20 mouse cellular contexts compared by ENCODE assay signal in the genomic region with DNA sequence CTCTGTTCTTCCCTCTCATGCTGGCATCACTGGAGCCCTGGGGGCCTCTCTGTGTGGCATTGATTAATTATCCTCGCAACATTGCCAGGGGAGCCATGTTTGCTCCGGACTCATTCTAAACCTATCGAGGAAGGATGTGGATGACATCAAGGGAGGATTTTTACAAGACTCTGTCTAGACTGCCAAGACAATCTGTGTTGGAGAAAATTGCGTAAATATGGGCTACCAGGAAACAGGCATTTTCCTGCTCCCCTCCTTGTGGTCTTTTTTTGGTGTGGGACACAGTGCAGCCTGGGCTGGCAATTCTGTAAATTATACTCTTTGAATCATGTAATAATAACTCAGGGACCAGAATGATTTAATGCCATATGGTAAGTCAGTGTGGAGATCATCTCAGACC.
"Had no signal": no experiment of that assay in that cellular context is flagged by ENCODE, and none has a peak within 500 bp of the region (broad histone marks: within the 10 kb centered on the region; RNA-seq: fewer than 3 reads in every experiment).

No protein-coding gene starts in this region.

- ATAC-seq: liver, embryonic 12.5 days; midbrain, embryonic 13.5 days; midbrain, embryonic 16.5 days had no signal

- H3K27ac ChIP-seq: kidney, postnatal 0 days; limb, embryonic 10.5 days; limb, embryonic 13.5 days; liver, embryonic 12.5 days; liver, embryonic 15.5 days; midbrain, embryonic 10.5 days; midbrain, embryonic 13.5 days; neural tube, embryonic 13.5 days; stomach, embryonic 15.5 days had no signal

- H3K4me3 ChIP-seq: limb, embryonic 10.5 days; limb, embryonic 13.5 days; liver, embryonic 12.5 days; liver, embryonic 15.5 days; midbrain, embryonic 10.5 days; midbrain, embryonic 13.5 days; myocyte; neural tube, embryonic 13.5 days; stomach, embryonic 15.5 days had no signal

- H3K9me3 ChIP-seq: limb, embryonic 10.5 days; limb, embryonic 13.5 days; liver, embryonic 12.5 days; liver, embryonic 15.5 days; midbrain, embryonic 10.5 days; midbrain, embryonic 13.5 days; neural tube, embryonic 13.5 days; stomach, embryonic 15.5 days had no signal

- H3K9ac ChIP-seq: limb, embryonic 13.5 days; liver, embryonic 12.5 days; liver, embryonic 15.5 days; midbrain, embryonic 13.5 days; neural tube, embryonic 13.5 days; stomach, embryonic 15.5 days had no signal

- DNase-seq: kidney, postnatal 36 days; liver; lung, adult 2 months; lung, postnatal 14 days; lung, postnatal 4 days; retina, postnatal 1 day; right cerebral cortex, postnatal 25 days; spleen, adult 18-20 months; thymus, postnatal 25 days had no signal

- H3K4me2 ChIP-seq: limb, embryonic 13.5 days; liver, embryonic 12.5 days; liver, embryonic 15.5 days; midbrain, embryonic 13.5 days; neural tube, embryonic 13.5 days; stomach, embryonic 15.5 days had no signal

- H3K4me1 ChIP-seq: limb, embryonic 10.5 days; limb, embryonic 13.5 days; liver, embryonic 15.5 days; midbrain, embryonic 10.5 days; midbrain, embryonic 13.5 days; neural tube, embryonic 13.5 days; stomach, embryonic 15.5 days had no signal

- H3K27me3 ChIP-seq: liver, embryonic 12.5 days; liver, embryonic 15.5 days; midbrain, embryonic 13.5 days; neural tube, embryonic 13.5 days; stomach, embryonic 15.5 days had no signal

- H3K36me3 ChIP-seq: limb, embryonic 10.5 days; limb, embryonic 13.5 days; liver, embryonic 12.5 days; liver, embryonic 15.5 days; midbrain, embryonic 10.5 days; midbrain, embryonic 13.5 days; neural tube, embryonic 13.5 days; stomach, embryonic 15.5 days had no signal
